Mouse (Mus musculus) heart, postnatal 0 days (tissue): ENCODE measurements around the gene Bmpr1b.

Experiments used
- CTCF ChIP-seq: IDR thresholded peaks from 2 replicates; pipeline ENCODE4 v1.5.1; 2016; ENCODE audit warnings: antibody characterized with exemption, control low read depth, low read depth
- EP300 ChIP-seq: IDR thresholded peaks from 2 replicates; pipeline ENCODE4 v1.6.1; 2016; ENCODE audit warnings: antibody characterized with exemption, low read depth

GRCm38 (mm10) chr3:142161405-142161804 is 7.8 kb downstream of the Bmpr1b start:
- TF ChIP-seq CTCF = no peak
- TF ChIP-seq EP300 = no peak
